Mouse (Mus musculus) cerebellum, adult 11-12 months (tissue): ENCODE results near the gene Gna13.
"Not testable (repeated sequence)": the region's sequence is repeated elsewhere in the genome, so short reads cannot be mapped to it uniquely, and the experiment has no call there.

ENCODE experiments used
- DNase-seq: peaks from one replicate; pipeline ENCODE4 v3.0.0; 2022

The Gna13 gene

GRCm38 (mm10) chr11:109362463-109363190 lies at the start of gene Gna13:
Gene Gna13, plus strand, starts transcription at chr11:109362831.
- DNase-seq: peak; percentile 93

- DNase-seq: peak; percentile 21
Observed at GRCm38 (mm10) chr11:109316921-109317320, 45.7 kb upstream of the Gna13 start.

- no peak for DNase-seq
Observed at GRCm38 (mm10) chr11:109319471-109319870, 43.2 kb upstream of the Gna13 start.

GRCm38 (mm10) chr11:109319946-109320345 lies 42.7 kb upstream of the Gna13 start:
- DNase-seq: peak; percentile 76

DNA sequence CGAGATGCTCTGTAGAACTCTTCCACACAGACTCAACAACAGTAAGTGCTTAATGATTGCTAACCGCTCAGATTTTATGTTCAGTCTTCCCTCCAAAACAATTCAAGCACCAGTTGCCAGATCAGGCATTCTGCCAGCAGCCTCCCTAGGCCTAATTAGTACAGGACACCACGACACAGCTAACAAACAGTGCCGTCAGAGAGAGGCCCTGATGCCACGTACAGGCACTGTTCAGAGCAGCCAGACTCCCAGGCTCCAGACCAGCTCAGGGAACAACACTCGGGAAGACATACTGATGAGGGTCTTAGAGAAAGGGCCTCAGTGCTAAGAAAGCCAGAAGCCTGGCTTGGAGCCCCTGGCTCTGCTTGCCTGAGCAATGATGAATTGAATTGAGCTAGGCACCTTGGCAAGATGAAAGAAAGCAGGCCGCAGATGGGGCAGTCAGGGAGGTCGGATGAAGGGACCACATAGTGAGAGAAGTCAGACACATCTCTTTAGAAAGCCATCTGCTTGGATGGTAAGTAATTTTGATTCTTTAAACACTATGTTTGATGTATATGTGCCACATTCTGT lies 42.2 kb upstream of the Gna13 start:
- DNase-seq: peak; percentile 85

- no peak for DNase-seq
Observed at GRCm38 (mm10) chr11:109326270-109326669, 36.4 kb upstream of the Gna13 start.

DNA sequence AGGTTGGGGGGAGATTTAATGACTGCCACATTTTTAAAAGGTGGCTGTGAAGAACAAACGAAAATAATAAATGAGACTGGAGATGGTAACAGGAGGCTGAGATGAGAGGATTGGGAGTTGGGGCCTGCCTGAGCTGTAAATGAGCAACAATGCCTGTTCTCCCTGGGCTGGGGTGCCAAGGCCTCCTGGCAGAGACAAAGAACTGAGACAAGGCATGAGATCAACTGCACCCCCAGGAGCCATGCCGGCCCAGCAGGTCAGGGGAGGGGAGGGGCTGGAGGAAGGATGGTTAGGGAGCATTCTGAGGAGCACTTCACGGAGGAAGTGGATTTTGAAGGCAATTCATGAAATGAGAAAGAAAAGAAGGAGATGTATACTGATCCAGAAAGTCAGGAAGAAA lies 35.2 kb upstream of the Gna13 start:
- no peak for DNase-seq

DNA sequence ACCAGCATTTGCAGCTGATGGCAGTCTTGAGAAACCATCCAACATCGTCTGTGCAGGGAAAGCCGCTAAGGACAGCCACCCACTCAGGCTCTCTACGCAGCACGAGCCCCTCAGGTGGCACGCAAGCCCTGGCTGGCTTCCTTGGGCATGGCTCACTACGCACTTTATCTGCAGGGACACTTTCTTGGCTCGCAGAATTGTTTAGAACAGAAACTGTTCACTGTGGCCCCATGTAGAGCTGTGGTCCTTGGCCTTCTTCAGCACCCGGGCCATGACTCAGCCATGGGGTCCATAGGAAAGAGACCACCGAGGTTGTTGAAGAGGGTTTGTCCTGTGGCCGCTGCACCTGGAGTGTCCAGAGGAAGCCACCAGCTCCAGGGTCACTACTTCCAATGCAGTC lies 34.7 kb upstream of the Gna13 start:
- no peak for DNase-seq

- DNase-seq: no peak
Observed at GRCm38 (mm10) chr11:109329331-109329730, 33.3 kb upstream of the Gna13 start.

- DNase-seq: no peak
Observed at GRCm38 (mm10) chr11:109330706-109331393, 31.8 kb upstream of the Gna13 start.

DNA sequence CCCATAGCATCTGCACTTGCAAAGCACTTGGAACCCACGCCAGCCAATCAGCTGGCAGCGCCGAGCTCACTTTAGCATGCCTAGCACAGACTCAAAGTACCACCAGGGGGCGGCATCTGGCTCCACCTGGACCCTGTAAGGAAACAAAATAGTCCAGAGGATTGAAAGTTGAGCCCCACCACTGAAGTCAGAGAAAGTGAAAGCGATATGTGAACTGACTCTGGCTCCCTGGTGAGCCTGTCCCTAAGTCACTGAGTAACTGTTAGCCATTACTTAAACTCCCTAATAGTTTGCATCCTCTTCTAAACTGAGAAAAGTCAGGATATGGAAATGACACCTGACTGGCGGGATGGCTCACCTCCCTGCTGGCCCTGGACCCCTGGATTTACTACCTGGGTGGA lies 31.2 kb upstream of the Gna13 start:
- DNase-seq: peak; percentile 88

DNA sequence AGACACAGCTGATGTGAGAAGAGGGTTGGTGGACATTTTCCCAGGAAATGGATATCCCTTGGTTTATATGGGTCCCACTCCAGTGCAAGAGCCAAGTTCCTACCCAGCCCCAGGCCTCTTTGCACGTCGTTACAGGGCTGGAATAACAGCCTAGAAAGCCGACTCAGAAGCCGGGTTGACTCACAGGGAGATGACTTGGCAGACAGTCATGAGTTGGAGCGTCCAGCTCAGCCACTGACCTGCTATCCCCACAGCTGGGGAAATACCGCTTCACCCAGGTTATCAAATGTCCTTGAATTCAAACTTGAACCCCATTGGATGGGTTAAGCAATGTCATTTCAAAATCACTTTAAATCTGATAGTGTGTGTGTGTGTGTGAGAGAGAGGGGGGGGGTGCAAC lies 29.9 kb upstream of the Gna13 start:
- DNase-seq: peak; percentile 27

- no peak for DNase-seq
Observed at GRCm38 (mm10) chr11:109334773-109335172, 27.9 kb upstream of the Gna13 start.

DNA sequence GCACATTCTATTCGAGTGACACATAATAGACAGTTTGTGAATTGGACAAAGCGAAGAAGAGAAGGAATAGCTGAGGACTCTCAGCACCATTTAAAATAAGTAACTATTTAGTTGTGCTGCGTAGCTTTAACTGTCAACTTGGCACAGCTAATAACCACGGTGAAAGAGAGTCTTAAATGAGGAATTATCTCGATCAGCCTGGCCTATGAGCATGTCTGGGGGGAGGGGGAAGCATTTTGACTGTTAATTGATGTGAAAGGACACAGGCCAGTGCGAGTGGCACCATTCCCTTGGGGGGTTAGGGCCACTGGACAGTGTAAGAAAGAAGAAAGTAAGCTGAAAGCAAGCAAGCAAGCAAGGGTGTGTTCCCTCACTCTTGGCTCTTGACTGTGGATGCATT lies 26.7 kb upstream of the Gna13 start:
- no peak for DNase-seq

DNA sequence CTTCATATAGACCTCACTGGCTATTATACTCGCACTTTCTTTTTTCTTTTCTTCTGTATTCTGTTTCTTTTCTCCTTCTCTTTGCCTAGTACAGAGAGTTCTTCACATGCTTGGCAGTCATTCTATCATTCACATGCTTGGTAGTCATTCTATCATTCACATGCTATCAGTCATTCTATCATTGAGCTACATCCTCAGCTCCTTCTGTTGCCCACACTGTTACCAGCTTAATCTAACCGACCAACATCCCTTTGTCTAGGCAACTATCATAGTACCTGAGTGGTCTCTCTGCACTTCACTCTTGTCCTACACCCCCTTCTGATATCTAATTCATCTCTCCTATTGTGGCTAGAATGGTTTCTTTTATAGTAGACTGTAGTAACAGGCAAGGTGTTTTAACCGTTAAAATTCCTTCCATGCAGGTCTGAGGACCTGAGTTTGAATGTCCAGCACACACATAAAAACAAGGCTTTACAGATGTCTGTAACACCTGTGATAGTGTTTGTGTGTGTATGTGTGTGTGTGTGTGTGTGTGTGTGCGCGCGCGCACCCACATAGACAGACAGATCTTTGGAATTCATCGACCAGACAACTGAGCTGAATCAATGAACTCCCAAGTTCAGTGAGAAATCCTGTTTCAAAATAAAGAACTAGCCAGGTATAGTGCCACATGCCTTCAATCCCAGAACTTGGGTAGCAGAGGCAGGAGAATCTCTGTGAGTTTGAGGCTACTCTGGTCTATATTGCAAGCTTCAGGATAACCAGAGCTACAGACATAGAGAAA lies 23.3 kb upstream of the Gna13 start:
- no peak for DNase-seq

DNA sequence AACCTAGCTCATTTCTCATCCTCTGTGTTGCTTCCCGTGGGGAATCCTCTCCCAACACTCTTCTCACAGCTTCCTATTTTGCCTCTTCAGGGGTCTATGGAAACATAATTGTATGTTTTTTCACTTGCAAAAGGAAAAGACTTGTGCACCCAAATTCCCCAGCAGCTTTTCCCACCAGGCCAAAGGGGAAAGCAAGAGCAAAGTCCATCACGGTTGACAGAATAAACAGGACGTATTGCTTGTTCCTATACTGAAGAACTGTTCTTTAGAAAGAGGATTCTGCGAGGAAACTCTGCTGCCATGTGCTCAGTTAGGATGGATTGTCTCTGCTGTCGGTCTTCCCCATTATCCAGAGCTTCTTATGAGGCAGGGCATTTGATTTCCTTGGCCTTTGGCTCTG lies 22.1 kb upstream of the Gna13 start:
- no peak for DNase-seq

GRCm38 (mm10) chr11:109342666-109343065 lies 20.0 kb upstream of the Gna13 start:
- not testable (repeated sequence) for DNase-seq

- peak; percentile 33 for DNase-seq
Observed at GRCm38 (mm10) chr11:109343558-109343957, 19.1 kb upstream of the Gna13 start.

DNA sequence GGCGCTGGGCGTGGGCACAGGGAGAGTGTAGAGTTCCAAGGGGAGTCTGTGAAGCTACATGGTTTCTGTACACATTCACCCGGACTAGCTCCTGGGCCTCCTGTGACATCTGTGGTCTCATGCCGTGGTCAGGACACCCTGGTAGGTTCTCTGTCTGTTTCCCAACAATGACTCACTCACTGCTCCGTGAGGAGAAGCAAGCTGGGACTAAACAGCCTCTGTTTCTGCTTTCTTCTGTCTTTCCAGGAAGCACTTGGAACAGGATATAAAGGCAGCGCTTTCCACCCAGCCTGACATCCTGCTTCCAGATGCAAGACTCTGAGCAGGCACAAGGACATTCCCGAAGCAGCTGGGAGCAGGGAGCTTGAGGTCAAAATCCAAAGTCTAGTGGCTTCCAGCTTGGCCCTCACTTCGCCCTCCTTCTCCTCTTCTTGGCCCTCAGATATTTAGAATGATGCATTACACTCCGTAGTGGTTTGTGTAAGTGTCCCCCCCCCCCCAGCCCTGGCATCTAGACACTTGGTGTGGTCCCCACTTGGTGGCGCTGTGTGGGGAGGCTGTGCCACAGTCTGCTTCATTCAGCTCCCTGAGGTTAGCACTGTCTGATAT lies 18.5 kb upstream of the Gna13 start:
- peak; percentile 53 for DNase-seq

DNA sequence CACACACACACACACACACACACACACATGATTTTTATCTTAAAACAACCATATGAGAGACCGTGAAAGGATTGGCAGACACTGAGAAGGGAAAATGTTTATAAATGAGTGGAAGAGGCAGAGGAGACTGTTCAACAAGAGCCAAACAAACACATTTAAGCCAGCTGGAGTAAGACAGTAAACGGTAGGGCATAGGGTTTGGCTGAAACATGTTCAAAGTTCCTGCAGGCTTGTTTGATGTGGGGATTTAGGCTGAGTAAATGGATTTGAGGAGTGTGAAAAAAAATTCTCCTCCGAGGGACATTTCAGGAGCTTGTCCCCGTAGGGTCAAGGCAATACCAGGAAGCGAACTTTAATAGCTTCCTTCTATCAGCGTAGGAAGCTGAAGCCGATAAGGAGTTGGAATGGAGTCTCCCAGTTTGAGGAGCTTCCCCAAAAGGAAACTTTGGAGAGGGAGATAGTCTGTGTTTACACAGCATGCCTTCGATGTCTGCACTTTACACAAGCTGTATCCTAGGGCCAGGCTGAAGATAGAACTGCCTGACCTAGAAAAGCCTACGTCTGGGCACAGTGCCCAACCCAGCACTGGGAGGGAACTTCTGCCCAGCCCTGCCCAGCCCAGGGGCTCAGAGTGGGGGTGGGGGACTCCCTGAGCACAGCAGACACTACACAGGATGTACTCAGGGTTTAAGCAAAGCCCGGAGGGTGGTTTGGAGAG lies 15.2 kb upstream of the Gna13 start:
- peak; percentile 93 for DNase-seq

DNA sequence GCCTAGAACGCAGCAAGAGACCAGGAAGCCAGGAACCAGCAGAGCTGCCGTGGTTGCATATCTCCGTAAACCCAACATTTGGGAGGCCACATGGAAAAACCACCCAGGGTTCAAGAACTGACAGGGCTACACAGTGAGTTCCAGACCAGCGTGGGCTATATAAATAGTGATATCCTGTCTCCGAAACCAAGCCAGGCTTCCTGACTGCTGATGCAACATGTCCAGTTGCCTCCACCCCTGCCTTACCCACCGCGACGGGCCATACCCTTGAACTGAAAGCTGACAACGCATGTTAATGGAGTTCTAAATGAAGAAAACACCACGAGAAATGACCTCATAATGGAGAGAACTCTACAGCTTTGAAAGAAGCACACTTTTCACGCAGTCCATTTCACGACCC lies 14.2 kb upstream of the Gna13 start:
- no peak for DNase-seq

GRCm38 (mm10) chr11:109349652-109350316 lies 12.8 kb upstream of the Gna13 start:
- peak; percentile 15 for DNase-seq
